Mouse (Mus musculus) intestine, postnatal 0 days (tissue): ENCODE data around the gene Taf5l. TPM values are rescaled to one million over a fixed set of nuclear protein-coding genes. Genes with fewer than 3 reads are reported as not detected.
"Not testable (repeated sequence)": the region's sequence is repeated elsewhere in the genome, so short reads cannot be mapped to it uniquely, and the experiment has no call there.

Experiments
- ATAC-seq: fragments of 200-750 bp; cut with Nextera tagmentation; 2 replicates; pipeline ENCODE4 v1.8.0; 2017; ENCODE audit warnings: mild to moderate bottlenecking, moderate TSS enrichment, moderate library complexity
- H3K27ac ChIP-seq: fragments of 300-500 bp; sonication (generic); 2 replicates; pipeline ENCODE4 v1.5.1; 2014; ENCODE audit warnings: mild to moderate bottlenecking, low read depth, low read length, moderate library complexity
- H3K27me3 ChIP-seq: fragments of 300-500 bp; sonication (generic); replicated peaks from 2 replicates; pipeline ENCODE4 v1.6.1; 2014; ENCODE audit warnings: low read length, mixed read lengths; ENCODE audit not compliant: control insufficient read depth, insufficient read depth
- H3K36me3 ChIP-seq: fragments of 300-500 bp; sonication (generic); 2 replicates; pipeline ENCODE4 v1.6.1; 2014; ENCODE audit warnings: mild to moderate bottlenecking, moderate library complexity; ENCODE audit not compliant: control insufficient read depth, insufficient read depth
- H3K4me1 ChIP-seq: fragments of 300-500 bp; sonication (generic); replicated peaks from 2 replicates; pipeline ENCODE4 v1.6.1; 2014; ENCODE audit warnings: antibody characterized with exemption, low read length, mixed read lengths; ENCODE audit not compliant: control insufficient read depth, insufficient read depth
- H3K4me2 ChIP-seq: fragments of 300-500 bp; sonication (generic); replicated peaks from 2 replicates; pipeline ENCODE4 v1.6.1; 2014; ENCODE audit warnings: low read depth, mild to moderate bottlenecking, moderate library complexity
- H3K4me3 ChIP-seq: fragments of 300-500 bp; sonication (generic); 2 replicates; pipeline ENCODE4 v1.5.1; 2014; ENCODE audit warnings: low read depth, low read length
- H3K9ac ChIP-seq: fragments of 300-500 bp; sonication (generic); 2 replicates; pipeline ENCODE4 v1.6.1; 2014; ENCODE audit warnings: mild to moderate bottlenecking, low read depth, low read length
- H3K9me3 ChIP-seq: fragments of 300-500 bp; sonication (generic); 2 replicates; pipeline ENCODE4 v1.6.1; 2016; ENCODE audit warnings: mixed run types; ENCODE audit not compliant: control insufficient read depth
- CTCF ChIP-seq: sonication (generic); IDR thresholded peaks from 2 replicates; pipeline ENCODE4 v1.5.1; 2016; ENCODE audit warnings: low read depth, mild to moderate bottlenecking, control low read depth, antibody characterized with exemption, moderate library complexity
- WGBS: fragments of 180-500 bp; shearing (Covaris S2); extraction: QIAGEN DNeasy Blood & Tissue Kit; methylation state at CpG from one replicate; pipeline ENCODE4 v1.1.7; 2014; 5-methylcytosine and 5-hydroxymethylcytosine counted together
- polyA plus RNA-seq: library from polyadenylated mRNA; unstranded; fragments of >200 nt; fragmentation: Nextera tagmentation; extraction: Ambion mirVana; gene quantifications from 2 replicates; pipeline ENCODE4 v1.2.1, GENCODE M21; 2015

Taf5l gene
- polyA plus RNA-seq, 1 experiment from 2014 or later: 18.8 TPM

DNA sequence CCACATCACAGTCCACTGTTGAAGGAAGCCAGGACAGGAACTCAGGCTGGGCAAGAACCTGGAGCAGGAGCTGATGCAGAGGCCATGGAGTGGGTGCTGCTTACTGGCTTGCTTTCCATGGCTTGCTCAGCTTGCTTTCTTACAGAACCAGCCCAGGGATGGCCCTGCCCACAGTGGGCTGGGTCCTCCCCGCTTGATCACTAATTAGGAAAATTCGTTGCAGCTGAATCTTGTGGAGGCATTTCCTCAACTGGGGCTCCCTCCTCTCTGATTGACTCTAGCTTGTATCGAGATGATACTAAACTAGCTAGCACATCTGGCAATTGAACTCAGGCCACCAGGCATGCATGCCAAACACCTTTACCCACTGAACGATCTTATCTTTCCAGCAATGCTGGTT is 18.2 kb upstream of the Taf5l start:
- no peak overlapping the region for H3K9ac ChIP-seq
- no peaks in the 10 kb centered on the region for H3K27me3 ChIP-seq
- TF ChIP-seq CTCF: no peak
- no peak overlapping the region for H3K27ac ChIP-seq
- no peak for ATAC-seq
- peaks cover 80% of the 10 kb centered on the region for H3K36me3 ChIP-seq
- no peaks in the 10 kb centered on the region for H3K4me1 ChIP-seq
- H3K4me2 ChIP-seq: no peak overlapping the region
- no peaks in the 10 kb centered on the region for H3K9me3 ChIP-seq
- WGBS: 85% methylated on average over 4 of the region's 4 CpGs
- H3K4me3 ChIP-seq: no peak overlapping the region

DNA sequence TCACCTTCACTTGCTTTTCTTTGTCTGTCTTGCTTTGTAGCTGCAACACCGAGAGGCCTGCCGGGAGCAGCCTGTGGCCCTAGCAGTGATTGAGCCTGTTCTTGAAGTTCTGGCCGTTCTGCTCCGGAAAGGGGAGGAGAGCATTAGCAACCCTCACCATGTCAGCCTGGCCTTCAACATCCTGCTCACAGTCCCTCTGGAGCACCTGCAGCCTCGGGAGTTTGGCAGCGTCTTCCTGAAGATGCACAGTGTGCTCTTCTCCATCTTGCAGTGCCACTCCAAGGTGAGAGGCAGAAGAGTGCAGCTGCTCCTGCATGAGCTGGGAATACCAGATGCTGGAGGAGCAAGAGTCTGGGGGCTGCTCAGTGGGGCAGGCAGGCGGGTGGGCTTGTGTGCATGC is 16.9 kb upstream of the Taf5l start:
- Histone ChIP-seq H3K27me3 (no peaks in the 10 kb centered on the region), H3K36me3 (peaks cover 84% of the 10 kb centered on the region), H3K9me3 (no peaks in the 10 kb centered on the region), H3K4me2 (no peak overlapping the region), H3K4me1 (no peaks in the 10 kb centered on the region), H3K9ac (no peak overlapping the region), H3K27ac (peak overlapping the region; percentile 41; the same call in 1 of the 2 replicates), H3K4me3 (no peak overlapping the region)
- no peak for ATAC-seq
- 89% methylated on average over 7 of the region's 7 CpGs for WGBS
- no peak for TF ChIP-seq CTCF

DNA sequence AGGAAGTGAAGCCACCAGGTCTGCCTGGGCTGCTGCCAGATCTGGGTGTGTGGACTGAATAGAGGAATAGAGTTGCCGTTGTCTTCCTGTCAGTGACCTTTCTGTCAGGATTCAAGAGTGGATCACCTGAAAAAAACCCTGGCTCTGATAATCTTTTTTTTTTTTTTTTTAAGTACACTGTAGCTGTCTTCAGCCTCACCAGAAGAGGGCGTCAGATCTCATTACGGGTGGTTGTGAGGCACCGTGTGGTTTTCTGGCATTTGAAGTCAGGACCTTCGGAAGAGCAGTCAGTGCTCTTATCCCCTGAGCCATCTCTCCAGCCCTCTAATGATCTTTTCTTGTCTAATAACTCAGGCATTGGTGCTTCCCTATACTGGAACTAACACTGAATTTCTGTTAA is 12.2 kb upstream of the Taf5l start:
- no peak for ATAC-seq
- WGBS: 57% methylated on average over 5 of the region's 5 CpGs

DNA sequence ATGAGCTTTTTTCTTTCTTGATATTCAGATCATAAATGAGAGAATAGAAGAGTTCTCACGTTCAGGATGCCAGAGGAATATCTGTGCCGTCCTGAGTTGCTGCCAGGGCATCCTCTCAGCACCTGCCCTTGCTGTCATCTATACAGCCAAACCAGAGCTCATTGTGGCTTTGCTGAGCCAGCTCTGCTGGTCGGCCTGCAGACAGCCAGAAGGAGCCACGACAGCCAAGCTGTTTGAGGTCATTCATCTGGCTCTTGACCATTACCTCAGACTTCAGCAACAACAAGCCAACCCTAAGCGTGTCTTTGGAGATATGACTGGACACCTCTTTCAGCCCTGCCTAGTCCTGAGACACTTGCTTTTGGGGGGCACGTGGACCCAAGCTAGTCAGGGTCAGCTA is 6.6 kb upstream of the Taf5l start:
- Histone ChIP-seq H3K4me1 (no peaks in the 10 kb centered on the region), H3K27ac (no peak overlapping the region), H3K4me3 (no peak overlapping the region), H3K27me3 (no peaks in the 10 kb centered on the region), H3K4me2 (no peak overlapping the region), H3K36me3 (peaks cover 45% of the 10 kb centered on the region), H3K9ac (no peak overlapping the region), H3K9me3 (no peaks in the 10 kb centered on the region)
- no peak for TF ChIP-seq CTCF
- WGBS: 90% methylated on average over 6 of the region's 6 CpGs
- ATAC-seq: no peak

More for the DNA sequence above, 12.2 kb upstream of the Taf5l start:
- peak; percentile 47; the same call in 1 of the 2 replicates for TF ChIP-seq CTCF
- H3K4me3 ChIP-seq: no peak overlapping the region
- no peaks in the 10 kb centered on the region for H3K27me3 ChIP-seq
- H3K36me3 ChIP-seq: peaks cover 80% of the 10 kb centered on the region
- no peak overlapping the region for H3K9ac ChIP-seq
- H3K27ac ChIP-seq: no peak overlapping the region
- H3K9me3 ChIP-seq: no peaks in the 10 kb centered on the region
- no peaks in the 10 kb centered on the region for H3K4me1 ChIP-seq
- no peak overlapping the region for H3K4me2 ChIP-seq

DNA sequence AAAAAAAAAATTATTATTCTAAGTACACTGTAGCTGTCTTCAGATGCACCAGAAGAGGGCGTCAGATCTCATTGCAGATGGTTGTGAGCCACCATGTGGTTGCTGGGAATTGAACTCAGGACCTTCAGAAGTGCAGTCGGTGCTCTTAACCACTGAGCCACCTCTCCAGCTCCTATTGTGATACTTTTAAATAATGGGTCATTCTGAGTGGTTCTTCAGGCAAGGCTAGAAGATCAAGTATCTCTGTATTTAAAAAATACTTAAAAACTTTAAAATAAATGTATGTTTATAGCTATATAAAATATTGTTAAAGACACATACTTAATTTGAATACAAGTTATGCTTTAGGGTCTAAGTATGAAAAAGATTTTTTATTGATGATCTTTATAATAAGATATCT is 5.1 kb upstream of the Taf5l start:
- H3K4me1 ChIP-seq, ATAC-seq, H3K27me3 ChIP-seq, H3K9ac ChIP-seq, H3K4me2 ChIP-seq, H3K9me3 ChIP-seq, H3K27ac ChIP-seq, H3K4me3 ChIP-seq: not testable (repeated sequence)
- WGBS: 77% methylated on average over 2 of the region's 2 CpGs
- H3K36me3 ChIP-seq: peaks cover 40% of the 10 kb centered on the region
- TF ChIP-seq CTCF: peak; percentile 19

DNA sequence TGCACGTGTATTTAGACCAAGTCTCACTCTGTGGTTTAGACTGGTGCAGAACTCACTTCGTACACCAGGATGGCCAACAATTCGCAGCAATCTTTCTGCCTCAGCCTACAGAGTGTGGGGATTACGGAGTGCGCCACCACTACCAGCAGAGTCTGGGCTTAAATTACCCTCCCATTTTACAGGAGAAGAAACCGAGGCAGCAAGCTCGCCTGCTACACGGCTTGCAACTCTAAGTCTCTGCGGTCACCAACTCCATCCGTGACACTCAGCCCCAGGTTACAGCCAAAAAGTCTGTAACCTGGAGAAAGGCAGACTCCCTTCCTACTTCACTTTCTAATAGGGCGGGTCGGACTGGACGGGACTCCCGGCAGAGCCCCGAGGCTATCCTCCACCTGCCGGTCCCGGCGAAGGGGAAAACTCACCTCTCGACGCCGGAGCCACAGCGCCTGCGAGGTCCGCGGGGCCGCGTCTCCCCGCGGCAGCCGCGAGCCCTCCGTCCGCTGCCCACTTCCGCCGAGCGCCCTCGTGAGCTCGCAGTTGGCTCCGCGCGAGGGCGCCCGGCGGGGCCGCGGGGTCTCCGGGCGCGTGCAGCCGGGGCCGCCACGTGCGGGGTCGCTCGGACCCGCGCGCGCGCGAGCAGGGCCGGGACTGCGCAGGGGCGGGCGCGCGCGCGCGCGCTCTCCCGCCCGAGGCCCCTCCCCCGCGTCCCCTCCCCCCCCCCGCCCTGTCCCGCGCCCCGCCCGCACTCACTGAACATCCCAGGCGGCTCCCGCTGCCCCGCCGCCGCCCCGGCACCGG is 559 bp downstream of the Taf5l start:
- WGBS: under 1% methylated on average over 64 of the region's 87 CpGs
- Histone ChIP-seq H3K4me1 (0 out of 2 replicates have a peak, but pooled peaks cover 12% of the 10 kb centered on the region), H3K4me2 (peak overlapping the region; percentile 86), H3K27ac (peak overlapping the region; percentile 93), H3K9me3 (no peaks in the 10 kb centered on the region), H3K4me3 (peak overlapping the region; percentile 77), H3K27me3 (no peaks in the 10 kb centered on the region), H3K36me3 (no peaks in the 10 kb centered on the region; the same call in 1 of the 2 replicates), H3K9ac (peak overlapping the region; percentile 88)
- TF ChIP-seq CTCF: 0 out of 2 replicates have a peak, but pooled peaks have one; percentile 11
- peak; percentile 79 for ATAC-seq
